Mouse (Mus musculus) c-Kit-positive CD71-positive TER-119-positive erythroid progenitor cells, embryonic 14.5 days (primary cell): Measurements from ENCODE around the gene Ccdc96.

ENCODE experiments used
- DNase-seq: peaks from one replicate; pipeline ENCODE4 v3.0.0-alpha.2; 2013; ENCODE audit warnings: low spot score

Gene Ccdc96

DNA sequence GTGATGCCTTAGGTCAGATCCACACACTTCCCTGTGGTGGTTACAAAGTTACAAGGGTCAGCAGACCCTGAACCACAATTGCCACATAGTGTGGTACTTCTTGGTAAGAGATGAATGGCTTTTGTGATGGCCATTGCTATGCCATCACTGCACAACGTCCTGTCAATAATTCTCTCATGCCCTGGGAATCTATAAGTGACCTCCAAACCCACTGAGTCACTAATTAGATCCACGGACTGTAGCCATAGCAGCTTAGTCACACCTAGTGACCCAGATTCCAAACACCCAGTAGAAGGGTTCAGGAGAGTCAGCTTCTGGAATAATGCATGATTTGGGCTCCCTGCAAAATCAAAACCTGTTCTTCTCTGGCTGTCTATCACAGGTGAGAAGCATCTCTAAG, 40.8 kb downstream of the Ccdc96 start:
- no peak for DNase-seq

DNA sequence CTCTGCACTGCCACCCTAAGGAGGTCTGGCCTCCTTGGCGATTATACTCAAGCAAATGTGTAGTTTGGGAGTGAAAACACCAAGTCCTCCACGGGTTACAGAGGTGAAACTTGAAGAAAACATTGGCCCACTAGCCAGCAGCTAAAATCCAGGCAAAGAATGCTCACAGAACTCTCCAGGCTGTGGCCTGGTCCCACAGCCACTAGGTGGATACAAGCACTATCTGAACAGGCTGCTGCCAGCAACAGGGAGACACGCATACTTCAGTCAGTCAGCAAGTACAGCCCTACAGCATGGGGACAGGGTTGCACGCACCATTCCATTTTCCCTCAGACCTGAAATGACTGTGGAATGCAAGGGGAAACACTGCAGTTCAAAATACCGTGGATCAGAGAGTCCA, 41.9 kb downstream of the Ccdc96 start:
- no peak for DNase-seq

DNA sequence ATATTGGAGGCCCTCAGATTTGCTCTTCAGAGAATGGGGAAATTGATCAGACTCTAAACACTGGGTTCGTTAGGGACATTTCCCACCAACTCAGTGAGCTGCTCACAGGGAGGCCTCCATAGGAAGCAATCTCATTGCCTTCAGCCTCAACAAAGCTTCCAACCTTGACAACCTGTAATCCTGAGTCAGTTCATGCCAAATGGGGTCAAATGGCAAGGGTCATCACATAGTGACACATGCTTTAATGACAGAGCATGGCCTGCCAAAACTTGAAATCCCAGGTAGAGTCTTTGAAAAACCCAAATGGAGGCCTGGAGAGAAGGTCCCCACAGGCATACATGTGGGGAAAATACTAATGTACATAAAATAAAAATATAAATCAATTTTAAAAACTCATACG, 42.5 kb downstream of the Ccdc96 start:
- DNase-seq = no peak

DNA sequence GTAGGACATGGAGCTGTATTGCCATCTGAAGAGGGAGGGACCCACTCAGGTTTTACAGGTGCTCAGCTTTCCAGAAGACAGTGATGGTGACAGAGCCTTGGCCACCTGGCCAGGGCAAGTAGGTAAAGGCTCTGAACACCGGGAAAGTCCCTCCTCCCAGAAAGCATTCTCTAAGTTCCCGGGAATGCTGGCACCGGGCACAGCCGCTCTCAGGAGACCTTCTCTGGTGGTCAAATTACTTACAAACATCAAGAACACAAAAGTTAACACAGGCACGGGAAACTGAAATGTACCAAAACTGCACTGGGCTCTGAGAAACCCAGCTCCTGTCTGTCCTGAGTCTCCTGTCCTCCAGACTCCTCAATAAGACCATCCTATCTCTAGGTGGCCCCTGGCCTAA, 45.3 kb downstream of the Ccdc96 start:
- DNase-seq = no peak

DNA sequence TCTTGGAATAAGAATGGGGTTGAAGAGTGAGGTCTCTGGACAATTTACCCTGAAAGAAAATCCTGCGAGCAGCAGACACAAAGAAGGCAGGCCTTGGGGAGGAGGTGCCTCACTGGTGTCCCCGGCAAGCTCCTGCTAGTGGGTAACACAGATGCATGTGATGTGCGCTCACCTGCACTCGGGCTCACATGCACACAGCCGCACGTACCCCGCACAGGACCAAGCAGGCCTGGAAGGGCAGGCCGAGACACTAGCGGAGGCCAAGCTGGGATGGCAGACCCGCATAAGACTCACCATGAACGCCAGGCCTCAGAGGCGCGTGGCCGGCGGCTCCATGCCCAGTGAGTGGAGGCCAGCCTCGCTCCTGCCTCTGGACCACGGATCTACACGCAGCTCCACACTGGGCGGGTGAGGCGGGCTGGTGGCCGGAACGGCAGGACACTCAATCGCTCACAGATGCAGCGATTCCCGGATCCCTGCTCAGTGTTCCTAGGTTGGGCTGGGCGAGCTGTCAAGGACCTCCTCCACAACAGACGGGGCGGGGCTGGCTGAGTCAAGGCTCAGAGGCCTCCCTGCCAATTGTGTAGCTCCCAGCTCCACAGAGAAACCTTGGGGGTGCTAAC, 45.9 kb downstream of the Ccdc96 start:
- DNase-seq = peak; percentile 86

DNA sequence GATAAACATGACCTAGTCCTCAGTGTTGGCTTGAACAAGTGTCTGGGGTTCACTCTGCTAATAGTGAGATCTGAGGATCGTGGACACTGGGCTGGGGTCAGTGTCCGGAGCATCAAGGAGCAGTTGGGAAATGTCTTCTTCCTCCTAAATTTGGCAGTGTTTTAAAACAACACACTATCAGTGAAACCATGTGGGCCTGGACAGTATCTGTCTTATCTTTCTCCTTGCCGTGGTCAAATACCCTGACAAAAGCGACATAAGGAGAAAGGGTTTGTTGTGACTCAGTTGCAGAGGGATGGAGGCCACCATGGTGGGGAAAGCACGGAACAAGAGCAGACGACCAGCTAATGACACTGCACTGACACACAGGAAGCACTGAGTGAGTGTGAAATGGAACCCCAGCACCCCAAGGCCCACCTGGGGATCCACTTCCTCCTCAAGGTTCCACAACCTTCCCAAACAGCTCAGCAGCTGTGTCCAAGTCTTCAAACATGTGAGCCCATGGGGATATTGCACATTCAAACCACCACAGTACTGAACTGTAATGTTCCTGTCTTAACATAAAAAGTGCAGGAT, 50.2 kb downstream of the Ccdc96 start:
- no peak for DNase-seq

DNA sequence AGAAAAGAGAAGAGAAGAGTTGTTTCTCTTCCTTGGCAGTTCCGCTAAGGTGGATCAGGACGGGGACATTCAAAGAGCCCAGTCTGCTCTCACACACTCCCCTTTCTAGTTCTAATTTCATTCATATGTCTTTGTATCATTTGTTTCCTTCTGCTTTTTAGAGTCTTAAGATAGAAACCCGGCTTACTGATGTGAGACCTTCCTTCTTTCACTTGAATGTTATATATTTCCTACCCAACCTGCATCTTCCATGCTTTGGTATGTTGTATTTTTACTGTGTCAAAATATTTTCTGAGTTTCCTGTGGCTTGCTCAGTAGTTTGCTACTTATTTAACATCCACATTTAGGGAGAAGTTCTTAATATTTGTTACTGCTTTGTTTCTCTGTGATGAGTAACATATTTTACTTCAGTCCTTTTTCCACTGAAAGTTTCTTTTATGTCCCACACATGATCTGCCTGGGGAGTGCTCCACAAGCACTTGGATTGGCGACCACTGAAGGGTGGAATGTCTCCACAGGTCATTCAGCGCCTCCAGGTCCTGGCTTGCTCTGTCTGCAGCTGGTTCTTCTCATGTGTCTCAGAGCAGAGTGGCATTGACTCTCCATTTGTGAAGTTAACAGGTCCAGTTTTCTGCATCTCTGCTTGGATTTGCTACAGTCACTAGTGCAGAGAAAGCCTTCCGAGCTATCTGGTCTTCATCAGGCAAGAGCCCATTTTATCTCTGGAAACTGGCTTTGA, 51.2 kb downstream of the Ccdc96 start:
- no peak for DNase-seq

DNA sequence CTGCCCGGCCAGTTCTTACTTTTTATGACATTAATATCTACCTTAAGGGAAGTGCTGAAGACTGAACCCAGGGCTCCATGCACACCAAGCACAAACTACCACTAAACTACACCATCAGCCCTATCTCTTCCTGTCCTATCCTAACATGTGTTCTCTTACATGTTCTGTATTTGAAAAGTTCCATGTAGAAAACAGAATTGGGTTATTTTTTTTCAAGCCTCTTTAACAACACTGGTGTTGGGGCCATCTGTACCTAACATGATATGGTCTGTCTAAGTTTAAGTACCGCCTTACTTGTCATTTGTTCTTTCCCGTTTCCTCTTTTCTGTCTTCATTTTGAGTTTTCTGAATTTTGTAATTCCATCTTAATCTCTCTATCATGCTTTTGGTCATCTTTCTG, 52.0 kb downstream of the Ccdc96 start:
- no peak for DNase-seq
